Mouse (Mus musculus): ENCODE results near the gene Sema3g.

DNA sequence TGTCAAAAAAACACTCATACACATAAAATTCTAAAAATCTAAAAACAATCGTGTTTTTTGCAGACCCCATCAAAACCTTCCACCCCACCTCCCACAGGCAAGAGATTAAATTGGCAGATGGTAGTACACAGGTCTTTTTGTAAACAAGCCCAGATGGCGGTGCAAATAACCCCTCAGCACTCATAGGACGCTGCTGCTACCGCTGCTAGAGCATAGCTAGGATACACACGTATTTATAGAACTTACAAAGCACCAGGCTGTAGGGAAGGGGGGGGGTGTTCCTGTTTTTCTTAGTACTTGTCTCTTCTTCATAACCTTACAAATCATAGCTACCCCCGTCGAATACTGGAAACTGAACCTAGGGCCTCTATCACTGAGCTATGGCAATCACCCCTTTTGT, 23.9 kb upstream of the Sema3g start:
- TF ChIP-seq POLR2A (IDR thresholded peaks at IDR 0.05; ENCODE audit: insufficient read depth, low read depth, low read length) (no peak), CTCF (IDR thresholded peaks at IDR 0.05; ENCODE audit: insufficient read depth, low read depth, low read length) (no peak)
